Mouse (Mus musculus): Measurements from ENCODE around the gene Fam19a2. TPM values are rescaled to one million over a fixed set of nuclear protein-coding genes. Genes with fewer than 3 reads are reported as not detected.

Fam19a2 gene
- total RNA-seq (2021): 10 to 100 TPM; 47.4 to 51.3 TPM

- peak; percentile 37 to 60 for DNase-seq (ENCODE audit: extremely low spot score in 1 of 2, low spot score in 1 of 2)
Measured at GRCm38 (mm10) chr10:123263876-123264309, at the start of gene Fam19a2. Gene Fam19a2 (plus strand): TSS chr10:123263996.

- no peak for DNase-seq (ENCODE audit: extremely low spot score in 1 of 2, low spot score in 1 of 2)
Measured at GRCm38 (mm10) chr10:123222785-123223184, 41.0 kb upstream of the Fam19a2 start.

- DNase-seq (ENCODE audit: extremely low spot score in 1 of 2, low spot score in 1 of 2): no peak
Measured at GRCm38 (mm10) chr10:123229420-123229819, 34.4 kb upstream of the Fam19a2 start.

GRCm38 (mm10) chr10:123248063-123248462 is 15.7 kb upstream of the Fam19a2 start:
- DNase-seq (ENCODE audit: extremely low spot score in 1 of 2, low spot score in 1 of 2): no peak

GRCm38 (mm10) chr10:123251904-123252303 is 11.9 kb upstream of the Fam19a2 start:
- no peak for DNase-seq (ENCODE audit: extremely low spot score in 1 of 2, low spot score in 1 of 2)

- peak in 1 of 2 experiments; percentile 28 for DNase-seq (ENCODE audit: extremely low spot score in 1 of 2, low spot score in 1 of 2)
Measured at GRCm38 (mm10) chr10:123254299-123254698, 9.5 kb upstream of the Fam19a2 start.

- no peak for DNase-seq (ENCODE audit: extremely low spot score in 1 of 2, low spot score in 1 of 2)
Measured at GRCm38 (mm10) chr10:123255674-123256348, 8.0 kb upstream of the Fam19a2 start.

GRCm38 (mm10) chr10:123264461-123265191 is 830 bp downstream of the Fam19a2 start:
- peak; percentile 41 to 48 for DNase-seq (ENCODE audit: extremely low spot score in 1 of 2, low spot score in 1 of 2)

- DNase-seq (ENCODE audit: extremely low spot score in 1 of 2, low spot score in 1 of 2): peak; percentile 21 to 26
Measured at GRCm38 (mm10) chr10:123265241-123265790, 1.5 kb downstream of the Fam19a2 start.

GRCm38 (mm10) chr10:123268568-123268967 is 4.8 kb downstream of the Fam19a2 start:
- peak in 1 of 2 experiments; percentile 10 for DNase-seq (ENCODE audit: extremely low spot score in 1 of 2, low spot score in 1 of 2)

- DNase-seq (ENCODE audit: extremely low spot score in 1 of 2, low spot score in 1 of 2): no peak
Measured at GRCm38 (mm10) chr10:123274554-123274953, 10.8 kb downstream of the Fam19a2 start.

- DNase-seq (ENCODE audit: extremely low spot score in 1 of 2, low spot score in 1 of 2): no peak
Measured at GRCm38 (mm10) chr10:123307300-123307699, 43.5 kb downstream of the Fam19a2 start.

- no peak for DNase-seq (ENCODE audit: extremely low spot score in 1 of 2, low spot score in 1 of 2)
Measured at GRCm38 (mm10) chr10:123326271-123326670, 62.5 kb downstream of the Fam19a2 start.

GRCm38 (mm10) chr10:123341280-123341679 is 77.5 kb downstream of the Fam19a2 start:
- no peak for DNase-seq (ENCODE audit: extremely low spot score in 1 of 2, low spot score in 1 of 2)

- DNase-seq (ENCODE audit: extremely low spot score in 1 of 2, low spot score in 1 of 2): peak in 1 of 2 experiments; percentile 53
Measured at GRCm38 (mm10) chr10:123342591-123343236, 78.9 kb downstream of the Fam19a2 start.

- DNase-seq (ENCODE audit: extremely low spot score in 1 of 2, low spot score in 1 of 2): no peak
Measured at GRCm38 (mm10) chr10:123346301-123346700, 82.5 kb downstream of the Fam19a2 start.

GRCm38 (mm10) chr10:123353667-123354066 is 89.9 kb downstream of the Fam19a2 start:
- no peak for DNase-seq (ENCODE audit: extremely low spot score in 1 of 2, low spot score in 1 of 2)

GRCm38 (mm10) chr10:123357010-123357409 is 93.2 kb downstream of the Fam19a2 start:
- no peak for DNase-seq (ENCODE audit: extremely low spot score in 1 of 2, low spot score in 1 of 2)

GRCm38 (mm10) chr10:123360492-123360891 is 96.7 kb downstream of the Fam19a2 start:
- no peak for DNase-seq (ENCODE audit: extremely low spot score in 1 of 2, low spot score in 1 of 2)

- no peak for DNase-seq (ENCODE audit: extremely low spot score in 1 of 2, low spot score in 1 of 2)
Measured at GRCm38 (mm10) chr10:123364628-123365027, 100.8 kb downstream of the Fam19a2 start.
